Mouse (Mus musculus): ENCODE data around the gene Apobec3. TPM values are rescaled to one million over a fixed set of nuclear protein-coding genes. Genes with fewer than 3 reads are reported as not detected.
A peak's percentile ranks its signal among the peaks of the same experiment; 100 is the strongest.

Apobec3 gene
- polyA plus RNA-seq, 1 experiment, result 114 TPM

DNA sequence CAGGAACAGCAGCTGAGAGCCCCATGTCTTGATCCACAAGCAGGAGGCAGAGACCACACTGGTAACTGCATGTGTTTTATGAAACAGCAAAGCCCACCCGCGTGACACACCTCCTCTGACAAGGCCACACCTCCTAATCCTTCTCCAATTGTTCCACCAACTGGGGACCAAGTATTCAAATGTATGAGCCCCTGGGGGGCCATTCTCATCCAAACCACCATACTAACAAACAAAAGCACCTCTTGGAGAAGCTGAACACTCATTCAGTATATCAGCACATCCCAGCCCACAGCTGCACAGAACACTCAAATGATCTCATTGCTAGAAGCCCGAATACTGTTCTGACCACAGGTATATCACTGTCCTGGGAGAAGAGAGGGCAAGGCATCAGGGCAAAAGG is 52.1 kb downstream of the Apobec3 start:
- H3K9ac ChIP-seq (ENCODE audit: low read depth, poor library complexity, severe bottlenecking), result no peak overlapping the region
- no peaks in the 10 kb centered on the region for H3K36me3 ChIP-seq (ENCODE audit: control insufficient read depth, insufficient read depth, low read length, poor library complexity, severe bottlenecking)
- H3K4me3 ChIP-seq (ENCODE audit: low read depth, low read length), result no peak overlapping the region
- H3K27me3 ChIP-seq (ENCODE audit: control insufficient read depth, insufficient read depth, low read length, poor library complexity, severe bottlenecking), result no peaks in the 10 kb centered on the region
- TF ChIP-seq POLR2A (IDR thresholded peaks at IDR 0.05; ENCODE audit: insufficient read depth, low read length) (no peak), CTCF (IDR thresholded peaks at IDR 0.05; ENCODE audit: low read depth, low read length) (no peak), EP300 (IDR thresholded peaks at IDR 0.05; ENCODE audit: insufficient read depth, low read depth, low read length) (no peak)
- no peak overlapping the region for H3K27ac ChIP-seq (ENCODE audit: insufficient read depth, low read length)
- no peaks in the 10 kb centered on the region for H3K9me3 ChIP-seq (replicated peaks; ENCODE audit: control insufficient read depth, insufficient read depth, low read length, poor library complexity, severe bottlenecking)
- peaks cover 6% of the 10 kb centered on the region for H3K4me1 ChIP-seq (ENCODE audit: control insufficient read depth, insufficient read depth, low read length)

DNA sequence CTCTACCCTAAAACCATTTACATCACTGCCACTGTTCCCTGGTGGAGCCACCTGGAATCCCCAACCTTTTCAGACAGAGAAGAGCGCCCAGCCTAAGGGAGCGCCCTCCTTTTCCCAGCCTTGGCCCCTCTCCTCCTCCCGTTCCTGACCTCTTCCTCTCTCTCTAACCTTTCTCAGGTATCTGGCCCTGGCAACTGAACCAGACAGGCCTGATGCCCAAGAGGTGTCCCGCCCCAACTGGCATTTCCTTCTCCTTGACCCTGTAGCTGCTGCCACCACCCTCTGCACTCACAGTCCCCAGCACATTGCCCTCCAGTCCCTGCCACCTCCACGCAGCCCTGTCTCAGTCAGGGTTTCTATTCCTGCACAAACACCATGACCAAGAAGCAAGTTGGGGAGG is 53.5 kb downstream of the Apobec3 start:
- Histone ChIP-seq H3K9me3 (replicated peaks; ENCODE audit: control insufficient read depth, insufficient read depth, low read length, poor library complexity, severe bottlenecking) (no peaks in the 10 kb centered on the region), H3K4me1 (ENCODE audit: control insufficient read depth, insufficient read depth, low read length) (peaks cover 14% of the 10 kb centered on the region), H3K4me3 (ENCODE audit: low read depth, low read length) (no peak overlapping the region), H3K9ac (ENCODE audit: low read depth, poor library complexity, severe bottlenecking) (no peak overlapping the region), H3K27ac (ENCODE audit: insufficient read depth, low read length) (no peak overlapping the region), H3K36me3 (ENCODE audit: control insufficient read depth, insufficient read depth, low read length, poor library complexity, severe bottlenecking) (no peaks in the 10 kb centered on the region), H3K27me3 (ENCODE audit: control insufficient read depth, insufficient read depth, low read length, poor library complexity, severe bottlenecking) (no peaks in the 10 kb centered on the region)
- no peak for TF ChIP-seq POLR2A (IDR thresholded peaks at IDR 0.05; ENCODE audit: insufficient read depth, low read length)
- TF ChIP-seq CTCF (IDR thresholded peaks at IDR 0.05; ENCODE audit: low read depth, low read length), result no peak
- no peak for TF ChIP-seq EP300 (IDR thresholded peaks at IDR 0.05; ENCODE audit: insufficient read depth, low read depth, low read length)

DNA sequence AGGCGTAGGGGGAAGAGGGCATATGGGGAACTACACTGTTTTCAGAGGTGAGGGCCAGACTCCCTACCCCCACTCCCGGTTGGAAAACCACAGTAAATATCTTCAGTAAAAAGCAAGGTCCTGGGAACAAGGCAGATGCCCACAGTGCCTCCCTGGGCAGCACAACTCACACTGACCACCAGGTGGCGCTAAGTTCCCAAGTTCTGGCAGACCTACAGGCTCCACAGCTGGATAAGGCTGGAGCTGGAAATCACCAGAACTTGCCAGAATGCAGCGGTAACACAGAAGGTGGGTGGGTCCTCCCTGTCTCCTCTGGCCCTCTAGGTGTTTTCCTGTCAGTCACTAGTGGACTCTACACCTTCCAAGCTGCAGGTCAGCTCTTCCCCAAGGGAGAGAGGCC is 54.6 kb downstream of the Apobec3 start:
- Histone ChIP-seq H3K9me3 (replicated peaks; ENCODE audit: control insufficient read depth, insufficient read depth, low read length, poor library complexity, severe bottlenecking) (no peaks in the 10 kb centered on the region), H3K4me1 (ENCODE audit: control insufficient read depth, insufficient read depth, low read length) (peaks cover 15% of the 10 kb centered on the region), H3K27me3 (ENCODE audit: control insufficient read depth, insufficient read depth, low read length, poor library complexity, severe bottlenecking) (no peaks in the 10 kb centered on the region), H3K36me3 (ENCODE audit: control insufficient read depth, insufficient read depth, low read length, poor library complexity, severe bottlenecking) (no peaks in the 10 kb centered on the region), H3K4me3 (ENCODE audit: low read depth, low read length) (no peak overlapping the region), H3K9ac (ENCODE audit: low read depth, poor library complexity, severe bottlenecking) (no peak overlapping the region), H3K27ac (ENCODE audit: insufficient read depth, low read length) (peak overlapping the region; percentile 82)
- peak; percentile 63; the same call in 1 of the 2 replicates for TF ChIP-seq EP300 (IDR thresholded peaks at IDR 0.05; ENCODE audit: insufficient read depth, low read depth, low read length)
- no peak for TF ChIP-seq POLR2A (IDR thresholded peaks at IDR 0.05; ENCODE audit: insufficient read depth, low read length)
- peak; percentile 97 for TF ChIP-seq CTCF (IDR thresholded peaks at IDR 0.05; ENCODE audit: low read depth, low read length)

DNA sequence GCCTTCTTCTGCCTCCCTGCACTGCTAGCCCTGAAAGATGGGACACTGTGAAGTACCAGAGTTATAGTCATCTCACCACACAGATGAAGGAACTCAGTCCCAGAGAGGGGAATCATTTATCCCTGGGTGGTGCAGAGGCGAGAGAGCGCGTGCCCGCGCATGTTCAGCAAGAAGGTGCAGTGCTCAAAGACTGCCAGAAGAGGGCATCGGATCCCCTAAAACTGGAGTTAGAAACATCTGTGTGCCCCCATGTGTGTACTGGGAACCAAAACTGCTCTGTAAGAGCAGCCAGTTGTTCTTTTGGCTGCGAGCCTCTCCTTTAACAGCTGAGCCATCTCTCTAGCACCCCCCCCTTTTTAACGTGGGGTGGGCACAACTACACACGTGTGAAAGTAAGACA is 55.3 kb downstream of the Apobec3 start:
- no peak overlapping the region for H3K9ac ChIP-seq (ENCODE audit: low read depth, poor library complexity, severe bottlenecking)
- H3K4me3 ChIP-seq (ENCODE audit: low read depth, low read length), result no peak overlapping the region
- peaks cover 16% of the 10 kb centered on the region for H3K4me1 ChIP-seq (ENCODE audit: control insufficient read depth, insufficient read depth, low read length)
- no peaks in the 10 kb centered on the region for H3K27me3 ChIP-seq (ENCODE audit: control insufficient read depth, insufficient read depth, low read length, poor library complexity, severe bottlenecking)
- 0 out of 2 replicates have a peak, but pooled peaks have one; percentile 36 for TF ChIP-seq EP300 (IDR thresholded peaks at IDR 0.05; ENCODE audit: insufficient read depth, low read depth, low read length)
- peak; percentile 67 for TF ChIP-seq CTCF (IDR thresholded peaks at IDR 0.05; ENCODE audit: low read depth, low read length)
- no peak for TF ChIP-seq POLR2A (IDR thresholded peaks at IDR 0.05; ENCODE audit: insufficient read depth, low read length)
- peak overlapping the region; percentile 82 for H3K27ac ChIP-seq (ENCODE audit: insufficient read depth, low read length)
- H3K9me3 ChIP-seq (replicated peaks; ENCODE audit: control insufficient read depth, insufficient read depth, low read length, poor library complexity, severe bottlenecking), result no peaks in the 10 kb centered on the region
- H3K36me3 ChIP-seq (ENCODE audit: control insufficient read depth, insufficient read depth, low read length, poor library complexity, severe bottlenecking), result no peaks in the 10 kb centered on the region

DNA sequence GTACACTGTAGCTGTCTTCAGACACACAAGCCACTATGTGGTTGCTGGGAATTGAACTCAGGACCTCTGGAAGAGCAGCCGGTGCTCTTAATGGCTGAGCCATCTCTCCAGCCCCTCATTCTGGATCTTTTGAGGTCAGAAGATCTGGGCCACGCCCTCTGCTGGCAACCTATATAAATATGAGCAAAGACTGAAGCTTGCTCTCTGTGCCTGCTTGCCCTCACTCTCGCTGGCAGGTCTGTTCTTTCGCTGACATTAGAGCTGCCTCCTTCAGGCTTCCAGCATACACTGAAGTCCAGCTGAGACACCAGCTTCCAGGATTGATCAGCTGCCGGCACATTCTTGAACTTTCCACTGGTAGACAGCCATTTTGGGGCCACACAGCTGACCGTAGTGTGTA is 56.2 kb downstream of the Apobec3 start:
- Histone ChIP-seq H3K9me3 (replicated peaks; ENCODE audit: control insufficient read depth, insufficient read depth, low read length, poor library complexity, severe bottlenecking) (no peaks in the 10 kb centered on the region), H3K36me3 (ENCODE audit: control insufficient read depth, insufficient read depth, low read length, poor library complexity, severe bottlenecking) (no peaks in the 10 kb centered on the region), H3K27ac (ENCODE audit: insufficient read depth, low read length) (no peak overlapping the region), H3K27me3 (ENCODE audit: control insufficient read depth, insufficient read depth, low read length, poor library complexity, severe bottlenecking) (no peaks in the 10 kb centered on the region), H3K9ac (ENCODE audit: low read depth, poor library complexity, severe bottlenecking) (no peak overlapping the region), H3K4me3 (ENCODE audit: low read depth, low read length) (no peak overlapping the region), H3K4me1 (ENCODE audit: control insufficient read depth, insufficient read depth, low read length) (peaks cover 16% of the 10 kb centered on the region)
- TF ChIP-seq POLR2A (IDR thresholded peaks at IDR 0.05; ENCODE audit: insufficient read depth, low read length) (no peak), EP300 (IDR thresholded peaks at IDR 0.05; ENCODE audit: insufficient read depth, low read depth, low read length) (no peak), CTCF (IDR thresholded peaks at IDR 0.05; ENCODE audit: low read depth, low read length) (peak; percentile 5)

DNA sequence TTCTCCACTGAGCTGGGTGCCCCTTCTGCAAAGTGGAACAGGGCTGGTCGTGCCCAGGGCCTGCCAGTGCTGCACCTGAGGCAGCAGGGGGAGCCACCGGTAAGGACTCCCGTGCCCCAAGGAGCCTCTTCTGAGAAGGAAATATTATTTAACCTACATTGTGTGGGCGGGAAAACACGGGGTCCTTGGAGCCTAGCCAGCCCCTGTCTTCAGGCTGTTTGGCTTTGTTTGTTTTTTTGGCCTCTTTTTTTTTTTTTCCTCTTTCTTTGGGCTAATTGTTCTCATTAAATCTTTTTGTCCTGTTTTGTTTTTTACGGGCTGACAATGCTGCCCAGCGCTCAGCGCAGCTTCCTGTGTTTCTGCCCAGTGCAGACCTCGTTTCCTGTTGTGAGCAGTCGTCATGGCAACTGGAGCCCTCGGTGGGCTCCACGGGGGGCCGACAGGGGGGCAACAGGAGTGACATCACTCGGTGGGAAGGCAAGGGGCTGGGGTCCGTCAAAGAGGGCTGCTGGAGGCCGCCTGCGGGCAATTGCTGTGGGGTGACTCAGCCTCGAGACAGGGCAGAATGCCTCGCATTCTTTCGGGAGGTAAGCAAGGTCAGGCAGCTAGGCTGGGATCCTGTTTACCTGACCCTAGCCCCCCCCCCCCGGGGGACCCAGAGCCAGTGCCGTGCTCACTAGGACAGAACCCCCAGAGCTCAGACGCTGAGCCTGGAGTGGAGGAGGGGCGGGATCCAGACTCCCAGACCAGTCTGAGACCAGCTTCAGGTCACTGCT is 59.0 kb downstream of the Apobec3 start:
- no peaks in the 10 kb centered on the region for H3K9me3 ChIP-seq (replicated peaks; ENCODE audit: control insufficient read depth, insufficient read depth, low read length, poor library complexity, severe bottlenecking)
- no peak overlapping the region for H3K4me3 ChIP-seq (ENCODE audit: low read depth, low read length)
- peak; percentile 27 for TF ChIP-seq CTCF (IDR thresholded peaks at IDR 0.05; ENCODE audit: low read depth, low read length)
- no peak for TF ChIP-seq POLR2A (IDR thresholded peaks at IDR 0.05; ENCODE audit: insufficient read depth, low read length)
- peak; percentile 86 for TF ChIP-seq EP300 (IDR thresholded peaks at IDR 0.05; ENCODE audit: insufficient read depth, low read depth, low read length)
- H3K27ac ChIP-seq (ENCODE audit: insufficient read depth, low read length), result no peak overlapping the region; the same call in 1 of the 2 replicates
- peaks cover 2% of the 10 kb centered on the region; the same call in 1 of the 2 replicates for H3K36me3 ChIP-seq (ENCODE audit: control insufficient read depth, insufficient read depth, low read length, poor library complexity, severe bottlenecking)
- H3K9ac ChIP-seq (ENCODE audit: low read depth, poor library complexity, severe bottlenecking), result no peak overlapping the region
- H3K4me1 ChIP-seq (ENCODE audit: control insufficient read depth, insufficient read depth, low read length), result peaks cover 19% of the 10 kb centered on the region
- H3K27me3 ChIP-seq (ENCODE audit: control insufficient read depth, insufficient read depth, low read length, poor library complexity, severe bottlenecking), result no peaks in the 10 kb centered on the region

Data from ES-Bruce4 (cell line).